Mouse (Mus musculus): ENCODE measurements around the gene Mcoln2.
A peak's percentile ranks its signal among the peaks of the same experiment; 100 is the strongest.
"Not testable (repeated sequence)": the region's sequence is repeated elsewhere in the genome, so short reads cannot be mapped to it uniquely, and the experiment has no call there.

The Mcoln2 gene

GRCm38 (mm10) chr3:146192507-146192906 is 42.9 kb downstream of the Mcoln2 start:
- no peak for DNase-seq

DNA sequence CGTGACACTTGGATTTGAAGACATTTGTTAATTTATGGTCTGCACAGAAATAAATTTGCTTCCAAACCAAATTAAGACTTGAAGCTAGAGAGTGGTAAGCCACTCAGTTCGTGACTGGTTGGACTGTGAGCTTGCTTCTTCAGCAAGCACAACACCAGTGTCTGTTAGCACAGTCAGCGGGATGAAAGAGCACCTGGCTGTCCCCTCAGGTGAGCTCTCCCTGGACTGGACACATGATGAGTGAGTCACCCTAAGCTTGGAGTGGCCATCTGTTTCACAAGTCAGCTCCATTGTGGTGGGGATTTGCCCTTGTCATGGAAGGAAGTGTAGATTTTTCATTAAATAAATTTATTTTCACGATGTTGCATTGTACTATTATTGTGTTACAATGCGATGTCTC is 45.5 kb downstream of the Mcoln2 start:
- DNase-seq: no peak

DNA sequence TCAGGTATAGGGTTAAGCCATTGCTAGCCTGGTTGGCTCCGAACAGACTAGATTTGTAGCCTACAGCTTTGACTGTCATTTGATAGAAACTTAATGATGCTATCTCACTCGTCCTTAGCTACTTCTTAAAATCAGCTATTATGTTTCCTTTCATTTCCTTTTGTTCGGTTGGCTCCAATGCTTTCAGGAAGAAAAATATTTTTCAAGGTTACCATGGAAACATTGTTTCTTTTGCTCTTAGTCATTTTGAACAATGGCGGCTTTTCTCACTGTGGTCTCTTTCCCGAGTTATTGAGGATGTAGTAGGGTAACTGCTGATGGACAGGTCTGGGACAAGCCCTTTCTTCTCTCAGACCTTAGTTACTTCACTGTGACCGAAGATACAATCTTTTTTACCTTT is 46.7 kb downstream of the Mcoln2 start:
- no peak for DNase-seq

- no peak for DNase-seq
Observed at GRCm38 (mm10) chr3:146196780-146197743, 47.4 kb downstream of the Mcoln2 start.

DNA sequence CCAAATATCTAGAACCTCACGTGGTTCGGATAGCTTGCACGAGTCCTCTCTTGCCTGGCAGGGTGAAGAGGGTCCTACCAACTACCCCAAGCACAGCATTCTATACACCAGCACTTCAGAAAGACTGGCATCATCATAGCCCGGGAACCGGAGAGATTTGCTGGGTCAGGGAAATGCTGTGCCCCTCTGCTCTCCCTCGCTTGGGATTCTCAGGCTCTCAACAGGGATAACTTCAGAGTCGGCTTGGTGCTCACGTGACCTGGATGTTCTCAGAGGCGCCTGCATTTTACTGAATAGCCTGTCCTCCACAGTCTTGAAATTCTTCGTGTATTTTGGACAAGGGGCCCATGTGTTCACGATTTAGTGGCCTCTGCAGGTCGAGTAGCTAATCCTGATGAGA is 48.2 kb downstream of the Mcoln2 start:
- DNase-seq: no peak

DNA sequence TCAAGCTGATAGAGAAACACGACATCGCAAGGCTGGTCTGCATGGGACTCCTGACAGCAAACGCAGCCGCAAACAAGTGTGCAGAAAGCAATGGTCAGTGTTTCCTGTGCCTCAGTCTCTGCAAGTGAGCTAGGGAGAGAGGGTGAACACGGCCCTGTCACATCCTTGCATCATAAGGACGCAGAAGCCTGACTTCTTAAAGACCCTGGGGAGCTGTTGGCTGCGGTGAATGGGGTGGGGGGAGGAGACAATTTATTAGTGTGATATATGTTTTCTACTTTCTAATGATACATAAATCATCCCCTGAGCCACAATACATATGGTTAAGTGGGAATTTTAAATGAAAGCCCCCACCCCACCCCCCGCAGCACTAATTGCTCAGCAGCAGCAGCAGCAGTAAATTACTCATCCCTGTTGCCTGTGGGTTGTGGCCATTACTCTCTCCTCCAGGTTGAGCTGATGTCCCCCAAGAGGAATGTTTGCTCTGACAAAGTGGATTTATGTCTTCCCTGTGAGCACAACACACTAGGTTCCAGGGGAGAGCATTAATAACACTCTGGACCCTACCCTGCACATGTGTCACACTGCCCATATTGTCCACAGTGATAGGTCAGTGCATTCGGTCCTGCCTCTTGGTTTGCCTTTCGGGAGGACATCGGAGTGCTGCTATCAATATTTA is 49.3 kb downstream of the Mcoln2 start:
- DNase-seq: no peak

GRCm38 (mm10) chr3:146199486-146199885 is 49.9 kb downstream of the Mcoln2 start:
- no peak for DNase-seq

DNA sequence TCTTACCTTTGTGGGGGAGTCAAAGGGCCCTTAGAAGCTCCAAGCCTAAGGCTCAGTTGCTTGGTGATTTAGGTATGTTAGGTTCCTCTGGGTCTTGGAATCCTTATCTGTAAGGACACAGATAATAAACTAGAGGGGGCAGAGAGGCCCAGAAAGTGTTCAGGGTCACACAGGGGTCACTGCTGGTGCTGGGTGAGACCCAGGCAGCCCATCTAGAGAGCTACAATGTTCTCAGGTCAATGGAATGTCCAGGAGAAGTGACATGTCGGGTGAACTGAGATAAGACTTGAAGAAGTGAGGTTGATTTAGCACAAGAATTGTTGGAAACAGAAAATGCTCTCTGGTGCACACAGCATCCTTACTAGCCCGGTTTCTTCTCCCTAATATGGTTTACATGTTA is 54.7 kb downstream of the Mcoln2 start:
- DNase-seq: no peak

- no peak for DNase-seq
Observed at GRCm38 (mm10) chr3:146205305-146205704, 55.7 kb downstream of the Mcoln2 start.

- no peak for DNase-seq
Observed at GRCm38 (mm10) chr3:146206635-146207034, 57.0 kb downstream of the Mcoln2 start.

GRCm38 (mm10) chr3:146207440-146207839 is 57.8 kb downstream of the Mcoln2 start:
- no peak for DNase-seq

- DNase-seq: not testable (repeated sequence)
Observed at GRCm38 (mm10) chr3:146209759-146210158, 60.1 kb downstream of the Mcoln2 start.

- no peak for DNase-seq
Observed at GRCm38 (mm10) chr3:146211141-146211747, 61.6 kb downstream of the Mcoln2 start.

- DNase-seq: no peak
Observed at GRCm38 (mm10) chr3:146211964-146212363, 62.3 kb downstream of the Mcoln2 start.

DNA sequence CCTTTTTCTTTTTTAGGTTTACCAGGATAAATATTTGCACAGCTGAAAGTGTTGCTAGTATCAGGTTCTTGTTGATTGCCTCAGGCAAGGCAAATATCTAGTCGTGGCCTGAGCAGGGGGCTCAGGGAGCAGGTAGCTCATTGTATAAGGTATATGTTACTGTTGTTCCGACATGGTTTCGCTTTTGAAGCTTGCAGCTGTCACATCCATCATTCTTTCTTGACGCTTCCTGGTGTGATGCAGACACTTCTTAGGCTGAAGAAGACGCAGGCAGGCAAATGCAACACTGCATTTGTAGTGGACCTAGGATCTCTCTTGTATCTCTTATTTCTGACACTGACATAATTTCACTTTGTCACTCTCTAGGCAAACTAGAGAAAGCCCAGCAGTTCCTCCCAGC is 63.7 kb downstream of the Mcoln2 start:
- no peak for DNase-seq

GRCm38 (mm10) chr3:146216561-146216960 is 66.9 kb downstream of the Mcoln2 start:
- DNase-seq: no peak

GRCm38 (mm10) chr3:146220776-146221486 is 71.3 kb downstream of the Mcoln2 start, which contains the start of gene Lpar3:
Lpar3 (plus strand) TSS chr3:146220963.
- DNase-seq: peak; percentile 70 to 79

DNA sequence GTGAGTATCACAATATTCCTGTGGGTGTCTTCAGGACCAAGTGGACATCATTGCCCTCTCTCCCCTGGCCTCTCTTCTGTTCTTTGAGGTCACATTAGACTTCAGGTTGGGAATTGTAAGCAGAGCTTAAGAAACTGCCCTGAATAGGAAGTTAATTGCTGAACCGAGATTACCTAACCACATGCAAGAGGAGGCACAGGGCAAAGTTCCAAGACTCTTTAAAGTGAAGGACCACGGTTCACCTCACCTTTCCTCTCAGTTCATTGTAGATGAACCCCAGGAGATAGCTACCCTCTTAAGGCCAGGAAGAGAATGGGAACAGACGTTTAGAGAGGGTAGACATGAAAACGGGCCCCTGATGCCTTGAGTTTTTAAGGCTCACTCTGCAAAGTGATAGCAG is 74.6 kb downstream of the Mcoln2 start:
- DNase-seq: no peak

GRCm38 (mm10) chr3:146225061-146225761 is 75.6 kb downstream of the Mcoln2 start:
- no peak for DNase-seq

GRCm38 (mm10) chr3:146227427-146227826 is 77.8 kb downstream of the Mcoln2 start:
- DNase-seq: no peak

GRCm38 (mm10) chr3:146228559-146229310 is 79.1 kb downstream of the Mcoln2 start:
- DNase-seq: no peak
